Mouse (Mus musculus) MEL (cell line): ENCODE results near the gene Rnf169. TPM values are rescaled to one million over a fixed set of nuclear protein-coding genes. Genes with fewer than 3 reads are reported as not detected.

Experiments used
- DNase-seq: peaks from one replicate; pipeline ENCODE4 v3.0.0; 2011; ENCODE audit warnings: low read depth, low spot score
- H3K27ac ChIP-seq: 2 replicates; pipeline ENCODE4 v1.5.1; 2012; ENCODE audit warnings: low read depth, mild to moderate bottlenecking, control low read depth, low read length, moderate library complexity; ENCODE audit not compliant: control insufficient read depth
- H3K27me3 ChIP-seq, 2 experiments: fragments of 150-350 bp in 1 of 2; sonication (generic) in 1 of 2; 2 replicates each; pipeline ENCODE4 v1.6.1; 2012; ENCODE audit warnings: low read length in 2 of 2, mild to moderate bottlenecking in 2 of 2, improper control_type of control experiment in 1 of 2, moderate library complexity in 1 of 2; ENCODE audit not compliant: insufficient read depth in 2 of 2, control insufficient read depth in 1 of 2
- H3K36me3 ChIP-seq, 2 experiments: 2 replicates each; pipeline ENCODE4 v1.6.1; 2012 to 2014; ENCODE audit warnings: low read length in 2 of 2, improper control_type of control experiment in 1 of 2, inconsistent platforms in 1 of 2, mild to moderate bottlenecking in 1 of 2; ENCODE audit not compliant: insufficient read depth in 2 of 2, control insufficient read depth in 1 of 2
- H3K4me1 ChIP-seq, 2 experiments: fragments of 150-350 bp in 1 of 2; sonication (generic) in 1 of 2; 2 replicates each; pipeline ENCODE4 v1.6.1; 2012; ENCODE audit warnings: low read length in 2 of 2, improper control_type of control experiment in 1 of 2, mild to moderate bottlenecking in 1 of 2; ENCODE audit not compliant: insufficient read depth in 2 of 2, control insufficient read depth in 1 of 2
- H3K4me3 ChIP-seq, 2 experiments: fragments of 150-350 bp in 1 of 2; sonication (generic) in 1 of 2; 2 replicates each; pipeline ENCODE4 v1.5.1; 2012; ENCODE audit warnings: low read depth in 2 of 2, low read length in 2 of 2, mild to moderate bottlenecking in 2 of 2, moderate library complexity in 2 of 2, control low read depth in 1 of 2, improper control_type of control experiment in 1 of 2; ENCODE audit not compliant: control insufficient read depth in 1 of 2, insufficient read depth in 1 of 2
- H3K79me2 ChIP-seq: 2 replicates; pipeline ENCODE4 v1.6.1; 2012; ENCODE audit warnings: mild to moderate bottlenecking, low read length, moderate library complexity; ENCODE audit not compliant: control insufficient read depth, poor library complexity, insufficient read depth
- H3K9ac ChIP-seq: 2 replicates; pipeline ENCODE4 v1.6.1; 2012; ENCODE audit warnings: low read depth, mild to moderate bottlenecking, control low read depth, low read length, moderate library complexity; ENCODE audit not compliant: control insufficient read depth, poor library complexity, severe bottlenecking
- H3K9me3 ChIP-seq: fragments of 150-350 bp; sonication (generic); replicated peaks from 2 replicates; pipeline ENCODE4 v1.6.1; 2012; ENCODE audit warnings: mild to moderate bottlenecking, low read length, improper control_type of control experiment, moderate library complexity; ENCODE audit not compliant: insufficient read depth
- BHLHE40 ChIP-seq: IDR thresholded peaks from 2 replicates; pipeline ENCODE4 v1.6.1; 2012; ENCODE audit warnings: low read depth, mild to moderate bottlenecking, inconsistent platforms, low read length, improper control_type of control experiment, borderline replicate concordance
- CHD1 ChIP-seq: IDR thresholded peaks from 2 replicates; pipeline ENCODE4 v1.6.1; 2012; ENCODE audit warnings: low read depth, mild to moderate bottlenecking, inconsistent platforms, low read length, improper control_type of control experiment
- CHD2 ChIP-seq: IDR thresholded peaks from 2 replicates; pipeline ENCODE4 v1.6.1; 2011; ENCODE audit warnings: low read length, improper control_type of control experiment
- CTCF ChIP-seq, 3 experiments: IDR thresholded peaks in 2 of 3; conservative IDR thresholded peaks in 1 of 3; 2 replicates each; pipeline ENCODE4 v1.5.1; 2011 to 2012; ENCODE audit warnings: low read length in 3 of 3, low read depth in 2 of 3, mild to moderate bottlenecking in 2 of 3, improper control_type of control experiment in 1 of 3, inconsistent platforms in 1 of 3, mixed read lengths in 1 of 3, moderate library complexity in 1 of 3; ENCODE audit not compliant: control insufficient read depth in 1 of 3, insufficient read depth in 1 of 3, poor library complexity in 1 of 3, severe bottlenecking in 1 of 3
- E2F4 ChIP-seq: IDR thresholded peaks from 2 replicates; pipeline ENCODE4 v1.6.1; 2011; ENCODE audit warnings: low read depth, low read length, improper control_type of control experiment, borderline replicate concordance
- ELF1 ChIP-seq: IDR thresholded peaks from 2 replicates; pipeline ENCODE4 v1.6.1; 2014; ENCODE audit warnings: low read depth, mild to moderate bottlenecking, inconsistent platforms, low read length, improper control_type of control experiment, moderate library complexity
- GABPA ChIP-seq: IDR thresholded peaks from 2 replicates; pipeline ENCODE4 v1.6.1; 2012; ENCODE audit warnings: low read depth, mild to moderate bottlenecking, inconsistent platforms, low read length, improper control_type of control experiment, moderate library complexity
- GATA1 ChIP-seq: IDR thresholded peaks from 2 replicates; pipeline ENCODE4 v1.6.1; 2011; ENCODE audit warnings: low read depth, low read length, improper control_type of control experiment
- HCFC1 ChIP-seq: IDR thresholded peaks from 2 replicates; pipeline ENCODE4 v1.6.1; 2012; ENCODE audit warnings: low read depth, mild to moderate bottlenecking, inconsistent platforms, low read length, improper control_type of control experiment, moderate library complexity
- JUND ChIP-seq: IDR thresholded peaks from 2 replicates; pipeline ENCODE4 v1.6.1; 2011; ENCODE audit warnings: low read depth, mild to moderate bottlenecking, improper control_type of control experiment, low read length
- KAT2A ChIP-seq: conservative IDR thresholded peaks from 2 replicates; pipeline ENCODE4 v1.6.1; 2012; ENCODE audit warnings: low read depth, low read length, improper control_type of control experiment, inconsistent platforms
- MAX ChIP-seq: IDR thresholded peaks from 2 replicates; pipeline ENCODE4 v1.6.1; 2011; ENCODE audit warnings: low read length, improper control_type of control experiment
- MYB ChIP-seq: IDR thresholded peaks from 2 replicates; pipeline ENCODE4 v1.6.1; 2011; ENCODE audit warnings: mild to moderate bottlenecking, low read depth, low read length, improper control_type of control experiment
- NELFE ChIP-seq: IDR thresholded peaks from 2 replicates; pipeline ENCODE4 v1.6.1; 2011; ENCODE audit warnings: low read depth, low read length, improper control_type of control experiment
- NRF1 ChIP-seq: IDR thresholded peaks from 2 replicates; pipeline ENCODE4 v1.6.1; 2014; ENCODE audit warnings: low read depth, mild to moderate bottlenecking, inconsistent platforms, low read length, improper control_type of control experiment, moderate library complexity; ENCODE audit not compliant: poor library complexity, insufficient read depth, severe bottlenecking
- POLR2A ChIP-seq, 2 experiments: IDR thresholded peaks; 2 replicates each; pipeline ENCODE4 v1.6.1; 2011 to 2012; ENCODE audit warnings: low read length in 2 of 2, mild to moderate bottlenecking in 2 of 2, control low read depth in 1 of 2, improper control_type of control experiment in 1 of 2, low read depth in 1 of 2, moderate library complexity in 1 of 2; ENCODE audit not compliant: control insufficient read depth in 1 of 2, insufficient read depth in 1 of 2, poor library complexity in 1 of 2
- POLR2AphosphoS2 ChIP-seq: IDR thresholded peaks from 2 replicates; pipeline ENCODE4 v1.6.1; 2011; ENCODE audit warnings: low read length, improper control_type of control experiment
- POLR2AphosphoS5 ChIP-seq: IDR thresholded peaks from 2 replicates; pipeline ENCODE4 v1.6.1; 2012; ENCODE audit warnings: low read depth, borderline replicate concordance, mild to moderate bottlenecking, inconsistent platforms, low read length, moderate library complexity, mixed read lengths
- RAD21 ChIP-seq: IDR thresholded peaks from 2 replicates; pipeline ENCODE4 v1.6.1; 2011; ENCODE audit warnings: mild to moderate bottlenecking, low read depth, low read length, improper control_type of control experiment
- RCOR1 ChIP-seq: IDR thresholded peaks from 2 replicates; pipeline ENCODE4 v1.6.1; 2012; ENCODE audit warnings: low read depth, mild to moderate bottlenecking, inconsistent platforms, low read length, improper control_type of control experiment
- SIN3A ChIP-seq: IDR thresholded peaks from 2 replicates; pipeline ENCODE4 v1.6.1; 2012; ENCODE audit warnings: low read length, improper control_type of control experiment, inconsistent platforms
- SMC3 ChIP-seq: IDR thresholded peaks from 2 replicates; pipeline ENCODE4 v1.6.1; 2011; ENCODE audit warnings: low read depth, low read length, improper control_type of control experiment
- TAL1 ChIP-seq: IDR thresholded peaks from 2 replicates; pipeline ENCODE4 v1.6.1; 2012; ENCODE audit warnings: mild to moderate bottlenecking, inconsistent platforms, low read length, moderate library complexity, mixed read lengths
- TCF12 ChIP-seq: IDR thresholded peaks from 2 replicates; pipeline ENCODE4 v1.6.1; 2014; ENCODE audit warnings: low read depth, mild to moderate bottlenecking, inconsistent platforms, low read length, improper control_type of control experiment, moderate library complexity
- USF1 ChIP-seq: IDR thresholded peaks from 2 replicates; pipeline ENCODE4 v1.6.1; 2014; ENCODE audit warnings: low read depth, mild to moderate bottlenecking, inconsistent platforms, low read length, improper control_type of control experiment, moderate library complexity
- USF2 ChIP-seq, 2 experiments: IDR thresholded peaks; 2 replicates each; pipeline ENCODE4 v1.6.1; 2011 to 2012; ENCODE audit warnings: improper control_type of control experiment in 2 of 2, low read length in 2 of 2, borderline replicate concordance in 1 of 2, inconsistent platforms in 1 of 2, low read depth in 1 of 2, mild to moderate bottlenecking in 1 of 2; ENCODE audit not compliant: insufficient read depth in 1 of 2
- ZKSCAN1 ChIP-seq: IDR thresholded peaks from 2 replicates; pipeline ENCODE4 v1.6.1; 2012; ENCODE audit warnings: low read depth, mild to moderate bottlenecking, inconsistent platforms, low read length, improper control_type of control experiment, moderate library complexity
- ZMIZ1 ChIP-seq: IDR thresholded peaks from 2 replicates; pipeline ENCODE4 v1.6.1; 2012; ENCODE audit warnings: low read depth, mild to moderate bottlenecking, inconsistent platforms, low read length, improper control_type of control experiment, moderate library complexity
- ZNF384 ChIP-seq: IDR thresholded peaks from 2 replicates; pipeline ENCODE4 v1.6.1; 2012; ENCODE audit warnings: low read depth, mild to moderate bottlenecking, inconsistent platforms, low read length, improper control_type of control experiment
- polyA plus RNA-seq, 2 experiments: library from polyadenylated mRNA; stranded (reverse) in 1 of 2; unstranded in 1 of 2; fragments of >175 nt in 1 of 2; fragments of >200 nt in 1 of 2; gene quantifications; 2 replicates each; pipeline versions ENCODE4 v1.2.1 to v1.2.4; 2012; ENCODE audit warnings: low replicate concordance in 2 of 2, low read depth in 1 of 2; ENCODE audit not compliant: insufficient read length in 2 of 2, insufficient read depth in 1 of 2, missing spikeins in 1 of 2
- total RNA-seq: library from RNA; depleted of rRNA; stranded (reverse); fragments of 300-350 nt; gene quantifications from 2 replicates; pipeline ENCODE4 v1.2.3, GENCODE M21; 2012

Gene Rnf169
- total and polyA plus RNA-seq, 3 experiments: 6.2 to 7.2 TPM; not detected in 1

DNA sequence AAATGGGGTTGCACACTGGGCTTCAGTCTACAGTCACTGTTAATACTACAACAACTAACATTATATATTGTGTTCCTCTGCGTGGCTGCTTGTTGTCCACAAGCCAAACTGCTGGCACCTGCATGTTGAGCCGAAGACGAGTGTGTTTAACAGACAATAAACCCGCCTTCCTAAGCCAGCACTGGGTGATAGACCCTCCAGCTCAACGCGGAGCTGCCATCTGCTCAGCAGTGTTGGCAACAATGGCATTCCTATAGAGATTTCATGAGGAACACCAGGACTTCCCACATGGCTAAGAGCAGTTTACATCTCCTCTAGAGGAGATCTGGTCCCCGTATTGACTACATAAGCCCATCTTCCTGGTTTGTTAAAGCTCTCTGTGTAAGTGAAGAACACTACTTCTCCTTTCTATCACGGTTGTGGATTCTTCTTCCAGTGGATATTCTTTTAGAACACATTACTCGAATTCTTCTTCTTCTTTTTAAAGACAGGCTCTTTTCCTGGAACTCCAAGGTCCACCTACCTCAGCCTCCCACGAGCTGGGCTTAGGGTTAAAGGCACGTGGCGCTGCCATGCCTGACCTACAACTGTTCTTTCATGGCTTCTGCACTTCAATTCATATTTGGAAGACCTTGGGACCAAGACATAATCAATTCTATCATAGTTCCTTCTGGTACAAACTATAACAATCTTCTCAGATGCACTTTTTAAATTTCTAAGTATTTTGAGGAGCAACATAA is 22.9 kb downstream of the Rnf169 start:
- TF ChIP-seq KAT2A: no peak
- no peak for TF ChIP-seq SIN3A
- no peak for TF ChIP-seq POLR2AphosphoS5
- no peak for TF ChIP-seq CHD2
- TF ChIP-seq HCFC1: no peak
- TF ChIP-seq ZMIZ1: no peak
- no peak for TF ChIP-seq RAD21
- no peak for TF ChIP-seq BHLHE40
- no peak for TF ChIP-seq JUND
- TF ChIP-seq USF2 (IDR thresholded peaks at IDR 0.05; ENCODE audit: borderline replicate concordance in 1 of 2, insufficient read depth in 1 of 2, low read depth in 1 of 2, low read length in 2 of 2): no peak
- no peak for TF ChIP-seq E2F4
- no peak for TF ChIP-seq MAX
- no peak for TF ChIP-seq NELFE
- TF ChIP-seq TAL1: no peak
- no peak for TF ChIP-seq CTCF (IDR thresholded peaks at IDR 0.05 in 2 of 3, conservative IDR thresholded peaks at IDR 0.05 in 1 of 3; ENCODE audit: control insufficient read depth in 1 of 3, insufficient read depth in 1 of 3, low read depth in 2 of 3, low read length in 3 of 3, poor library complexity in 1 of 3, severe bottlenecking in 1 of 3)
- no peak for TF ChIP-seq POLR2A (IDR thresholded peaks at IDR 0.05; ENCODE audit: control insufficient read depth in 1 of 2, insufficient read depth in 1 of 2, low read depth in 1 of 2, low read length in 2 of 2, poor library complexity in 1 of 2)
- no peak for TF ChIP-seq ZKSCAN1
- H3K4me1 ChIP-seq: peaks cover 2% of the 10 kb centered on the region in 2 experiments; a peak in 1 of 4 replicates
- no peak overlapping the region for H3K27ac ChIP-seq
- H3K9ac ChIP-seq: no peak overlapping the region
- no peaks in the 10 kb centered on the region for H3K79me2 ChIP-seq
- DNase-seq: no peak
- peaks cover 0 to 10% of the 10 kb centered on the region in 2 experiments; a peak in 3 of 4 replicates for H3K36me3 ChIP-seq
- no peak overlapping the region for H3K4me3 ChIP-seq
- H3K27me3 ChIP-seq: no peaks in the 10 kb centered on the region
- no peaks in the 10 kb centered on the region for H3K9me3 ChIP-seq

DNA sequence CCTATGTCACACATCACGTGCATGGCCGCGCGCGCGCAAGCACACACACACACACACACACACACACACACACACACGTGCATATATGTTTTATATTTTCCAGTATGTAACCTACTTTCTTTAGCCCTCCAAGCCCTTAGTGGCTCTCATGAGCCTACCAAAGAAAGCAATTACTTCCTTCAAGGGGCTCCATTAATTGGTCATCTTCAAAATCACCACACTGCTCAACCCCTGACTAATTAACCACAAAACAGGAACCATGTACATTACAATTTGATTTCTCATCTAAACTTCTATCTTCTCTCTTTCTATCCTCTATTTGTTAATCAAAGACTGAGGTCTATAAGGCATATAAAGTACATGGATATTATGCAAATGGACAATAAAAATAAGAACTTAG is 24.2 kb downstream of the Rnf169 start:
- H3K9me3 ChIP-seq: no peaks in the 10 kb centered on the region
- H3K27ac ChIP-seq: no peak overlapping the region
- DNase-seq: no peak
- TF ChIP-seq ELF1 (no peak), TCF12 (no peak), ZMIZ1 (no peak), MYB (no peak), NRF1 (no peak), KAT2A (no peak), NELFE (no peak), POLR2AphosphoS2 (no peak), SMC3 (no peak), JUND (no peak), GABPA (no peak), MAX (no peak), POLR2AphosphoS5 (no peak), GATA1 (no peak), RCOR1 (no peak), CHD1 (no peak), ZNF384 (no peak), USF1 (no peak)
- H3K9ac ChIP-seq: no peak overlapping the region
- no peaks in the 10 kb centered on the region for H3K79me2 ChIP-seq
- H3K36me3 ChIP-seq: peaks cover 0 to 2% of the 10 kb centered on the region in 2 experiments; a peak in 3 of 4 replicates
- H3K4me1 ChIP-seq: no peaks in the 10 kb centered on the region
- H3K4me3 ChIP-seq: no peak overlapping the region
- H3K27me3 ChIP-seq: no peaks in the 10 kb centered on the region
